Mouse (Mus musculus) kidney, adult 2 months (tissue): Measurements from ENCODE around the gene Rcc1.

Source experiments
- CTCF ChIP-seq: fragments of 200-500 bp; conservative IDR thresholded peaks from 2 replicates; pipeline ENCODE4 v1.5.1; 2011; ENCODE audit warnings: low read depth, mild to moderate bottlenecking, control low read depth, low read length, moderate library complexity, mixed read lengths; ENCODE audit not compliant: insufficient read depth, insufficient read length
- POLR2A ChIP-seq: fragments of 200-500 bp; IDR thresholded peaks from one replicate; pipeline ENCODE4 v1.6.1; 2011; ENCODE audit warnings: low read depth, low read length, control low read depth

DNA sequence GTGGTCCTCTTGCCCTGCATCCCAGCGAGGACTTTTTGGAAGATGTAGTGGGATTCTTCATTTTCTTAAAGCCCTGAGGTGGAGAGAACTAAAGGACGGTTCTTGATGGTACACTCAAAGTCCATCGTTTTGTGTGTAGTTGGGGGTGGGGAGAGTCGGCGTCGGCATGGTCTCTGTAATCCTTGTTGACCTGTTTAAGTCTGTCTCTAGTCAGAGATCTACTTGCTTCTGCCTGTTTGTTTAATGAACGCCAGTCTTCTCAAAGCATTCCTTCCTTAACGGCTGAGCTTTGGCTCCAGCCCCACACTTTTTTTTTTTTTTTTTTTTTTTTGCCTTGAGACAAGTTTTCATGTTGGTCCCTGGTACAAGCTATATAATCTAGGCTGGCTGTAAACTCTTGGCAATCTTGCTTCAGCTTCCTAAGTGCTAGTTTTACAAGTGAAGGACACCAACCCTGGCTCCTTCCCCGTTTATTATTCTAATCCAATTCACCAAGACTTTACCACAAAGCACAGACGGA, 23.5 kb downstream of the Rcc1 start:
- TF ChIP-seq POLR2A (no peak), CTCF (no peak)
